Mouse (Mus musculus): Measurements from ENCODE around the gene Impad1.

Impad1 gene

GRCm38 (mm10) chr4:4792992-4793834 is at the start of gene Impad1:
Gene Impad1, minus strand, starts transcription at chr4:4793355.
- DNase-seq (ENCODE audit: low spot score in 2 of 2) = peak; percentile 90 to 92

- DNase-seq (ENCODE audit: low spot score in 2 of 2) = peak in 1 of 2 experiments; percentile 20
Observed at GRCm38 (mm10) chr4:4840145-4840544, 47.0 kb upstream of the Impad1 start.

- no peak for DNase-seq (ENCODE audit: low spot score in 2 of 2)
Observed at GRCm38 (mm10) chr4:4833789-4834295, 40.7 kb upstream of the Impad1 start.

GRCm38 (mm10) chr4:4828131-4828530 is 35.0 kb upstream of the Impad1 start:
- no peak for DNase-seq (ENCODE audit: low spot score in 2 of 2)

- DNase-seq (ENCODE audit: low spot score in 2 of 2) = no peak
Observed at GRCm38 (mm10) chr4:4822119-4822518, 29.0 kb upstream of the Impad1 start.

GRCm38 (mm10) chr4:4792141-4792991 is 789 bp downstream of the Impad1 start:
- DNase-seq (ENCODE audit: low spot score in 2 of 2) = peak; percentile 56 to 62

- no peak for DNase-seq (ENCODE audit: low spot score in 2 of 2)
Observed at GRCm38 (mm10) chr4:4791180-4791579, 2.0 kb downstream of the Impad1 start.

GRCm38 (mm10) chr4:4785169-4785568 is 8.0 kb downstream of the Impad1 start:
- no peak for DNase-seq (ENCODE audit: low spot score in 2 of 2)

GRCm38 (mm10) chr4:4784305-4784704 is 8.8 kb downstream of the Impad1 start:
- no peak for DNase-seq (ENCODE audit: low spot score in 2 of 2)

- no peak for DNase-seq (ENCODE audit: low spot score in 2 of 2)
Observed at GRCm38 (mm10) chr4:4783686-4783957, 9.5 kb downstream of the Impad1 start.

GRCm38 (mm10) chr4:4782882-4783685 is 10.1 kb downstream of the Impad1 start:
- DNase-seq (ENCODE audit: low spot score in 2 of 2) = no peak

GRCm38 (mm10) chr4:4779265-4779770 is 13.8 kb downstream of the Impad1 start:
- DNase-seq (ENCODE audit: low spot score in 2 of 2) = peak; percentile 31 to 43

GRCm38 (mm10) chr4:4771523-4772114 is 21.5 kb downstream of the Impad1 start:
- DNase-seq (ENCODE audit: low spot score in 2 of 2) = no peak

- DNase-seq (ENCODE audit: low spot score in 2 of 2) = no peak
Observed at GRCm38 (mm10) chr4:4765806-4766205, 27.3 kb downstream of the Impad1 start.

GRCm38 (mm10) chr4:4758376-4758775 is 34.8 kb downstream of the Impad1 start:
- DNase-seq (ENCODE audit: low spot score in 2 of 2) = no peak

GRCm38 (mm10) chr4:4729427-4729826 is 63.7 kb downstream of the Impad1 start:
- DNase-seq (ENCODE audit: low spot score in 2 of 2) = peak in 1 of 2 experiments; percentile 35

GRCm38 (mm10) chr4:4726241-4726776 is 66.8 kb downstream of the Impad1 start:
- DNase-seq (ENCODE audit: low spot score in 2 of 2) = no peak

- no peak for DNase-seq (ENCODE audit: low spot score in 2 of 2)
Observed at GRCm38 (mm10) chr4:4723821-4724220, 69.3 kb downstream of the Impad1 start.

GRCm38 (mm10) chr4:4722081-4722480 is 71.1 kb downstream of the Impad1 start:
- no peak for DNase-seq (ENCODE audit: low spot score in 2 of 2)

- peak; percentile 34 to 53 for DNase-seq (ENCODE audit: low spot score in 2 of 2)
Observed at GRCm38 (mm10) chr4:4717763-4718347, 75.3 kb downstream of the Impad1 start.

Measured in right cerebral cortex, postnatal 10 days (tissue).